Mouse (Mus musculus) A20 (cell line): ENCODE results near the gene 4930583I09Rik.

Experiments used
- DNase-seq: peaks from one replicate; pipeline ENCODE4 v3.0.0-alpha.2; 2011; ENCODE audit warnings: low read depth, low spot score

The 4930583I09Rik gene

GRCm38 (mm10) chr17:64835928-64836327 is at the start of gene 4930583I09Rik:
Gene 4930583I09Rik, minus strand, starts transcription at chr17:64836071.
- DNase-seq, result no peak

GRCm38 (mm10) chr17:64876111-64876510 is 40.2 kb upstream of the 4930583I09Rik start:
- DNase-seq, result no peak

- DNase-seq, result peak; percentile 92
Measured at GRCm38 (mm10) chr17:64873651-64874072, 37.8 kb upstream of the 4930583I09Rik start.

- no peak for DNase-seq
Measured at GRCm38 (mm10) chr17:64863817-64864216, 27.9 kb upstream of the 4930583I09Rik start.

GRCm38 (mm10) chr17:64860963-64861362 is 25.1 kb upstream of the 4930583I09Rik start:
- no peak for DNase-seq

GRCm38 (mm10) chr17:64858848-64859247 is 23.0 kb upstream of the 4930583I09Rik start:
- DNase-seq, result no peak

GRCm38 (mm10) chr17:64848031-64848430 is 12.2 kb upstream of the 4930583I09Rik start:
- DNase-seq, result no peak

GRCm38 (mm10) chr17:64846654-64847053 is 10.8 kb upstream of the 4930583I09Rik start:
- DNase-seq, result no peak

- no peak for DNase-seq
Measured at GRCm38 (mm10) chr17:64836892-64837291, 1.0 kb upstream of the 4930583I09Rik start.

GRCm38 (mm10) chr17:64836352-64836751 is 481 bp upstream of the 4930583I09Rik start:
- no peak for DNase-seq

GRCm38 (mm10) chr17:64833906-64834490 is 1.9 kb downstream of the 4930583I09Rik start:
- DNase-seq, result no peak

- no peak for DNase-seq
Measured at GRCm38 (mm10) chr17:64833071-64833470, 2.8 kb downstream of the 4930583I09Rik start.

GRCm38 (mm10) chr17:64827482-64827881 is 8.4 kb downstream of the 4930583I09Rik start:
- no peak for DNase-seq

- DNase-seq, result no peak
Measured at GRCm38 (mm10) chr17:64826843-64827242, 9.0 kb downstream of the 4930583I09Rik start.

GRCm38 (mm10) chr17:64822561-64822960 is 13.3 kb downstream of the 4930583I09Rik start:
- no peak for DNase-seq

GRCm38 (mm10) chr17:64820841-64821593 is 14.9 kb downstream of the 4930583I09Rik start:
- DNase-seq, result no peak

GRCm38 (mm10) chr17:64816298-64816697 is 19.6 kb downstream of the 4930583I09Rik start:
- no peak for DNase-seq

GRCm38 (mm10) chr17:64815806-64816205 is 20.1 kb downstream of the 4930583I09Rik start:
- no peak for DNase-seq

- no peak for DNase-seq
Measured at GRCm38 (mm10) chr17:64813568-64813967, 22.3 kb downstream of the 4930583I09Rik start.

GRCm38 (mm10) chr17:64806035-64806589 is 29.8 kb downstream of the 4930583I09Rik start:
- no peak for DNase-seq

GRCm38 (mm10) chr17:64804375-64805124 is 31.3 kb downstream of the 4930583I09Rik start:
- DNase-seq, result no peak

- no peak for DNase-seq
Measured at GRCm38 (mm10) chr17:64802956-64803275, 33.0 kb downstream of the 4930583I09Rik start.
